Mouse (Mus musculus): Measurements from ENCODE around the gene Spns1.
"Not testable (repeated sequence)": the region's sequence is repeated elsewhere in the genome, so short reads cannot be mapped to it uniquely, and the experiment has no call there.

The Spns1 gene

DNA sequence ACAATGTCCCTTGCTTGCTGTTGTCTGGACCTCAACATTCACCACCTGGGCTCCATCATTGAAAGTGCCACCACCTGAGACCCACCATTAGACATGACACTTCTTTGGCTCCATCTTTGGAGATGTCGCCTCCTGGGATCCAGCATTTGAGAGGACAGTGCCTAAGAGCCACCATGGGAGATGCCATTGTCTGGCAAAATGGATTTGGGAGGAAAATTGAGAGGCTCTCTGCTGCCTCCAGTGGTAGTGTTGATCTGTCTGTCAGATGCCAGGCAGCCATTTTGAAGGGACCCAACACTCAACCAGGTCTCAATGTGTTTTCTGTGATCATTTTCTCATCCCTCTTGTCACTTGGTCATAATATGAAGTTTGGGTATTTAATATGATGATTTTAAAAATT, 41.7 kb downstream of the Spns1 start:
- DNase-seq (ENCODE audit: low read depth, low spot score): peak; percentile 20
- no peaks in the 10 kb centered on the region for H3K27me3 ChIP-seq (ENCODE audit: control insufficient read depth, insufficient read depth, low read length, poor library complexity, severe bottlenecking)
- no peaks in the 10 kb centered on the region for H3K36me3 ChIP-seq (ENCODE audit: control insufficient read depth, insufficient read depth, low read length, poor library complexity, severe bottlenecking)

DNA sequence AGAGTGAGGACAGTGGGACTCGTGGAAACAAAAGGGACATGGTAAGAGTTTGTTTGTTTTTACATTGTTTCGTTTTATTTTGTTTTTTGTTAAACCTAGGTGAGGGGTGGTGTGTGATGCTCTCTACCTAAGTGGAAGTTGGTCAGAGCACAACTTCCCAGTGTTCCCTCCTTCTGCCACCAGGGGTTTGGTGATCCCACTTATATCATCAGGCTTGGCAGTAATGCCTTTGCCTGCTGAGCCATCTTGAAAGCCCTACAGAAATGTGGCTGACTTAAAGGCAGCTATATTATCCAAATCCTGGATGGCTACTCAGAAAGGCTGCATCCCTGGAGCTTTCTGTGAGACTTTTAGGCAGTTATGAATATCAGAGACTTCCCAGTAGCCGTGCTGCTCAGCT, 44.6 kb downstream of the Spns1 start:
- Histone ChIP-seq H3K27me3 (ENCODE audit: control insufficient read depth, insufficient read depth, low read length, poor library complexity, severe bottlenecking) (no peaks in the 10 kb centered on the region), H3K36me3 (ENCODE audit: control insufficient read depth, insufficient read depth, low read length, poor library complexity, severe bottlenecking) (no peaks in the 10 kb centered on the region)
- DNase-seq (ENCODE audit: low read depth, low spot score): no peak

DNA sequence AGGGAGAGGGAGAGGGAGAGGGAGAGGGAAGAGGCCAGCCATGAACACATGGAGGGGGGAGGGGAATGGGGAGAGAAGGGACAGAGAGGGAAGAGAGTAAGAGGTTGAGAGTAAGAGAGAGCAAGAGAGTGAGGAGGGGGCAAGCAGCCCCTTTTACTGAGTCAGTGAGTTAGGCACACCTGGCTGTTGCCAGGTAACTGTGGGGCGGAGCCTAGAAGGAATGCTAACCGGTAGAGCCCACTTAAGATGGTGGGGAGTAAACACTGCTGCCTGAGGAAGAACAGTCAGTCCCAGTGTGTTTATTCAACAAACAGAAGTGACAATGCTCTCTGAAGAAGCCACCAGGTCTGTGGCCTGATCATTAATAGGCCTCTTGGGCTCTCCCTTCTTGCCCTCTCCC, 46.6 kb downstream of the Spns1 start:
- Histone ChIP-seq H3K36me3 (ENCODE audit: control insufficient read depth, insufficient read depth, low read length, poor library complexity, severe bottlenecking) (no peaks in the 10 kb centered on the region), H3K27me3 (ENCODE audit: control insufficient read depth, insufficient read depth, low read length, poor library complexity, severe bottlenecking) (no peaks in the 10 kb centered on the region)
- DNase-seq (ENCODE audit: low read depth, low spot score): no peak

DNA sequence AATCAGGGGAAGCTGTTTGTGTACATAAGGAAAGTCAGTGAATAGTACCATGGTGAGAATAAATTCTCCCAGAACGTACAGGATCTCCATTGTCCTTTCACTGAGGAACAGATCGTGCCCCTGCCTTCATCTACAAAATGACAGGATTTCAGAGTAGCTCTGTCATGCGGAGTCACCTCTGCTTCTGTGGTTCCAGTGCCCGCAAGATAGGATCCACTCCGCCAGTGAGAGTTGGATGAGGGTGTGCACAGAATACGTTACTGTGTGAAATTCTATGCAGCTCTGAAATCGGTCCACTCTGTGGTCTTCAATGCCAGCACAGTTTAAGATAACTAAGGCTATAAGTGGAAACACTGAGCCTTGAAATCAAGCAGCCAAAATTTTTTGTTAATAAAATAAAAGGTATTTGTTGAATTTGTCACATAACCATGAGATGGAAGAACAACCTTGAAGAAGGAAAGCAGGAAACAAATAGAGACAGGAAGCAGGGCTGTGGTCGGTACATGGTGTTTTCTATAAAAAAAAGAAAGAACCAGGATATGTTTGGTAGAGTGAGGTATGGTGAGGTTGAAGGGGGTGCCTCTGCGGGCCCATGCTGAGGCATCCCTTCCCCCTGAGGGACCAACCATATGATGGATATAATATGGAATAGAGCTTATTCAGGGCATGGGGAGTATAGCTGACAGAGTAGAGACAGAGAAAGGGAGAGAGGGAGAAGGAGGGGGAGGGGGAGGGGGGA, 47.2 kb downstream of the Spns1 start:
- H3K36me3 ChIP-seq (ENCODE audit: control insufficient read depth, insufficient read depth, low read length, poor library complexity, severe bottlenecking): no peaks in the 10 kb centered on the region
- DNase-seq (ENCODE audit: low read depth, low spot score): no peak
- H3K27me3 ChIP-seq (ENCODE audit: control insufficient read depth, insufficient read depth, low read length, poor library complexity, severe bottlenecking): no peaks in the 10 kb centered on the region

DNA sequence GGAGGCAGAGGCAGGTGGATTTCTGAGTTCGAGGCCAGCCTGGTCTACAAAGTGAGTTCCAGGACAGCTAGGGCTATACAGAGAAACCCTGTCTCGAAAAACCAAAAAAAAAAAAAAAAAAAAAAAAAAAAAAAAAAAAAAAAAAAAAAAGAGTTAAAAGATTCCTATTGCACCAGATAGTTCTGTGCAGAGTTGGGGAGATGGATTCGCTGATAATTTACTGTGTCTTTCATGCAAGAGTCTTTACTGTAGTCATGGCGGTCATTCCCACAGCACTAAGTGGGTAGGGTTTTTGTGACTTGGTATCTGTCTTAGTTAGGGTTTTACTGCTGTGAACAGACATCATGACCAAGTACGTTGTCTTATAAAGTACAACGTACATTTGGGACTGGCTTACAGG, 48.4 kb downstream of the Spns1 start:
- DNase-seq (ENCODE audit: low read depth, low spot score): not testable (repeated sequence)

DNA sequence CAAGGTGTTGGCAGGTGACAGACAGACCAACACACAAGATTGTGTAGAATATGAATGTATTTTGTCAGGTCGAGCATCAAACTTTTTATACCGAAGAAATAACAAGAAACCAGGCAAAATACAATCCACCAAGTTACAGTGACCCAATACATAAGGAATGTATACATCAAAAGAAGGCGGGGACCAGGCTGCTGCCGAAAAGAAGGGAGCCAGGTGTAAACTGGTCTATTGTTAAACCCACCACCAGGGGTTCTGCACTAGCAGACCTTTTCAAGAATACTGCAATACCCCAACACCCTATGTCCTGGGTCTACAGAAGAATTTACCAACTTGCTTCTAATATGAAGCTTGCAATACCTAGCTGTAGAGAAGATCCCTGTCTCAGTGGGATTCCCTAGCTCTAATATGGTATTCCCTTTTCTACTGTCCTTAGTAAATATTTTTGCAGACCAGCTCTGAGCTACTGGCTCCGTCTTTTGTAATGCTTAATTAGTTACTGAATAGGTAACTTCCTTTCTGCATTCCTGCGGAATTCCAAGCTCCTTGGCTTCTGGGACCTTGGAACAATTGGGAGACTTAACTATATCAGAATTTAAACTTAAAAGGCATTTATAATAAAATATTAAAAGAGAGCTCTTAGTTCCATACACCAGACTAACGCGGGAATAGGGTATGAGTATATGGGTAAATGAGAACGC, 51.5 kb downstream of the Spns1 start:
- not testable (repeated sequence) for DNase-seq (ENCODE audit: low read depth, low spot score)

More for the DNA sequence above, 48.4 kb downstream of the Spns1 start:
- not testable (repeated sequence) for H3K36me3 ChIP-seq (ENCODE audit: control insufficient read depth, insufficient read depth, low read length, poor library complexity, severe bottlenecking); H3K27me3 ChIP-seq (ENCODE audit: control insufficient read depth, insufficient read depth, low read length, poor library complexity, severe bottlenecking)

DNA sequence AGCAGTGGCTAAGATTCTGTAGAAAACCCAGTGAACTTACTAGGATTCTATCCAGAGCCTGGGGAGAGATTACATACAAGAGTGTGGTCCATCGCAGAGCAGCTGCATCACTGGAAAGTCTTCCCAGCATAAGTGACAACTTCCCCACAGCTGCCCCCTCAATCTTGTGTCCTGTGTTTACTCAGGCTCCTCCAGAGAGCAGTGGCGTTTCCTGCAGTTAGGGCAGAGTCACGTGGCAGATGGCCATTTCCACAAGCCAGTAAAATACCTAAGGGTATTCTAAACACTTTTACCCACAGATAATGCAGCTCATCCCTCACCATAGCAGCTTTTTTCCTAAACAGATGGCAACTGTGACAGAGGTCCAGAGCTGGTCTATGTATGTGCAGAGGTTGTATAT, 52.5 kb downstream of the Spns1 start:
- Histone ChIP-seq H3K27me3 (ENCODE audit: control insufficient read depth, insufficient read depth, low read length, poor library complexity, severe bottlenecking) (no peaks in the 10 kb centered on the region), H3K36me3 (ENCODE audit: control insufficient read depth, insufficient read depth, low read length, poor library complexity, severe bottlenecking) (no peaks in the 10 kb centered on the region)
- DNase-seq (ENCODE audit: low read depth, low spot score): no peak

More for the DNA sequence above, 51.5 kb downstream of the Spns1 start:
- H3K36me3 ChIP-seq (ENCODE audit: control insufficient read depth, insufficient read depth, low read length, poor library complexity, severe bottlenecking); H3K27me3 ChIP-seq (ENCODE audit: control insufficient read depth, insufficient read depth, low read length, poor library complexity, severe bottlenecking): not testable (repeated sequence)

DNA sequence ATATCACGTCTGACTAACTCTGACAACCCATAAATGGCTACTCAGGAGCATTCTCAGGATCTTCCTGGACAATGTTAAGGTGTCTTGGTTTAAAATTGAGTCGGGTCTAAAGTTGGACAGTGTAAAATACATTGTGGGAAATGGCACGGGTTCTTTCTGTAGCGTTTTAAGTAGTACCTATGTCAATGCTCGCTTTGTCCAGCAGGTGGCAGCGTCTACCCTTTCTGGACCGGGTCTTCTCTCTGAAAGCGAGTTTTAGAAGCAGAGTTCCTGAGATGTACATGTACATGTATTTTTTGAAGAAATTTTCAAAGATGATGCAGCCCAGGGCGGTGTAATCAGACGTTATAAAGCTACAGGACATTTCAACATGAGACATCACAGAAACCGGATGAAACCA, 53.5 kb downstream of the Spns1 start:
- Histone ChIP-seq H3K27me3 (ENCODE audit: control insufficient read depth, insufficient read depth, low read length, poor library complexity, severe bottlenecking) (no peaks in the 10 kb centered on the region), H3K36me3 (ENCODE audit: control insufficient read depth, insufficient read depth, low read length, poor library complexity, severe bottlenecking) (no peaks in the 10 kb centered on the region)
- peak; percentile 91 for DNase-seq (ENCODE audit: low read depth, low spot score)
